Mouse (Mus musculus) NIH3T3 (cell line): Measurements from ENCODE around the gene Arid2.
"Not testable (repeated sequence)": the region's sequence is repeated elsewhere in the genome, so short reads cannot be mapped to it uniquely, and the experiment has no call there.

ENCODE experiments used
- DNase-seq: peaks from one replicate; pipeline ENCODE4 v3.0.0-alpha.2; 2012; ENCODE audit warnings: low read depth

Arid2 gene

GRCm38 (mm10) chr15:96418161-96418560 is 130.8 kb downstream of the Arid2 start:
- no peak for DNase-seq

- DNase-seq = no peak
Observed at GRCm38 (mm10) chr15:96419920-96420319, 132.6 kb downstream of the Arid2 start.

- DNase-seq = no peak
Observed at GRCm38 (mm10) chr15:96434202-96434601, 146.9 kb downstream of the Arid2 start.

- not testable (repeated sequence) for DNase-seq
Observed at GRCm38 (mm10) chr15:96441480-96441879, 154.2 kb downstream of the Arid2 start.

GRCm38 (mm10) chr15:96446785-96447184 is 159.5 kb downstream of the Arid2 start:
- DNase-seq = no peak

- peak; percentile 27 for DNase-seq
Observed at GRCm38 (mm10) chr15:96448656-96449299, 161.5 kb downstream of the Arid2 start.

- DNase-seq = no peak
Observed at GRCm38 (mm10) chr15:96453346-96453745, 166.0 kb downstream of the Arid2 start.
